Mouse (Mus musculus) adrenal gland, adult 2 months (tissue): ENCODE measurements at regions not wholly inside any gene's neighbourhood (a gene's known extent, or its start where the extent isn't known, plus 50 kb on each side); places are given as distances from the start of the nearest gene placed in this dataset.
A peak's percentile ranks its signal among the peaks of the same experiment; 100 is the strongest.

Experiments used
- DNase-seq: peaks from one replicate; pipeline ENCODE4 v3.0.0; 2021

GRCm38 (mm10) chr4:89446765-89447487, 136.1 kb upstream of the Cdkn2b start:
- peak; percentile 42 for DNase-seq

DNA sequence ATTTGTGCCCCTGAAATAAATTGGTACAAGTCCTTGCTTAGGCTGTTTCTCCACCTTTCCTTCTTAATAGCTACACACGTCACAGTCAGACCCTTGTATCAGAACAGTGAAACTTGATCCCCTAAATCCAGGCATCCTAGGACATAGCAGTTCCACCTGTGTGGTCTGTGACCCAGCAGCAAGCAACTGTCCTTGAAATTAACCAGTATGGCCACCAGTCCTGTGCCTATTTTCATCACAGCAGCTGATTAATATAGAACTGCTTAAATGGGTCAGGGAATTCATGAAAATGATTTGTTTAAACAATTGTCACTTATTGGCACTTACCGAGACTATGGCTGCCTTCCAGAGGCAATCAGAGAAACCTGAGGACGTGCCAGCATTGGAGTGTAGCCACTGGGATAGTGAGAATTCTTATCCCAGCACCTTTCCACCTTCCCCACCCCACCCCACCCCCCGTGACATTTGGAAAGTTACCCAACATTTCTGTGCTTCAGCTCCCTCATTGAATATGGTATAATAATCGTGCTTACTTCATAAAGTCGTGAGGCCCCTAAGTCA, 135.4 kb upstream of the Cdkn2b start:
- DNase-seq, result no peak

- no peak for DNase-seq
These were observed 134.6 kb upstream of the Cdkn2b start for GRCm38 (mm10) chr4:89445214-89446155.

DNA sequence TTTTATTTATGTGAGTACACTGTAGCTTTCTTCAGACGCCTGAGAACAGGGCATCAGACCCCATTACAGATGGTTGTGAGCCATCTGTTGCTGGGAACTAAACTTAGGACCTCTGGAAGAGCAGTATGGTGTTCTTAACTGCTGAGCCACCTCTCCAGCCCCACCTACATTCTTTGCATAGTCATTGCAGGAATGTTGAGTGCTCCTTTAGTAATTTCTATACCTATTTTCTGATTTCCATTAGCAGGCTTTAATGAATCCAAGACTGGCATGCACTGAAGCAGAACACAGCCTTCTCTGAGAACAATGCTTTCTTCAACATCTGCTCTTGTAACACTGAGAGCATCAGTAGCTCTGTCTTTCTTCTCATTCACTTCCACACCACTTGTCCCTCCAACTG, 131.7 kb upstream of the Cdkn2b start:
- no peak for DNase-seq

GRCm38 (mm10) chr4:89440821-89441220, 130.0 kb upstream of the Cdkn2b start:
- no peak for DNase-seq

DNA sequence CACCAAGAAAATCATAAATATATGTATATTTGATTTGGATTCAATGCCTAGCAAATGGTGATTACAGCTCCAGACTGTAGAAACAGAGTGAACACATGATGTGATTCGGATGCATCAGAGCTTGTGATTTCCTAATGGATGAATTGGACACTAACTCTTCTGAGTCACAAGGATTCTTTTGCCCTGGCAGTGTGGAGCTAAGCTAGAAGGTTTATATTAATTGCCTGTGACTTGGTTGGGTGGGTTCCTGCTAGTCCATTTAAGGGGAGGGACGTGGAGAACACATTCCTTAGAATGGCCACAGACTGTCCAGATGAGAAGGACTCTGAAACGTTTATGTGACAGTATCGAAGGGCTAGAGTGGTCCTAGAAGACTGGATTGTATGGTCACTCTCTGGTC, 129.5 kb upstream of the Cdkn2b start:
- DNase-seq, result peak; percentile 19

DNA sequence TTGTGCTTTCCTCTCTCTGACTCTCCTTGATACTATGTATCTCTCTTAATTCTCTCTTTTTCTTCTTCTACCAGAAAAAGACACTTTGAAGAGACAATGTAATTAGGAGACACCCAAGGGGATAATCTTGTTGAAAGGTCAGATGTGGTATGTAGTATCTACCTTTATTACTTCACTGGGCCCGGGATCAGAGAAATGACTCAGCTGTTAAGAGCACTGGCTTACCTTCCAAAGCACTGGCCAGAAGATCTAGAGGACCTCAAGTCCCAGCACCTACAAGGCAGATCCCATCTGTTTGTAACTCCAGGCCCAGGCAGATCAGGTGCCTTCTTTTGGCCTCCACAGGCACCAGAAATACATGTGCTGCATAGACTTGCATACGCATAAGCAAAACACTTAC, 127.8 kb upstream of the Cdkn2b start:
- DNase-seq, result no peak

DNA sequence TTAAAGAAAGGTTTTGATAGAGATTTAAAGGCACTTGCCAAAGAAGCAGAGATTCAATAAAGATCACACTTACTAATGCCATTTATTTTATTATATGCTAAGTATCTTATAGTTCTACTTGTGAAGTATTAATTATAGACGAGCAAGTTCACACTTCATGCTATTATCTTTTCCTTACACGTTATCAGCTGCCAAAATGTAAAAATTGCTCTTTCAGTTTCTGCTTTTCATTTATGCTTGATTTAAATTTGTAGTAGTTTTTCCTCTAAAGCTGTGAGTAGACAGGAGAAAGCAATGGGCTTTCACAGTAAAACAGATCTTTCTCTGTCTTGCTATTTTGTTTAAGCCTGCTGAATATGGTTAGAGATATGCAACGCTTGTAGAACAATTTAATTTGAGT, 125.9 kb upstream of the Cdkn2b start:
- no peak for DNase-seq

- no peak for DNase-seq
These were observed 123.3 kb upstream of the Cdkn2b start for GRCm38 (mm10) chr4:89434152-89434551.

GRCm38 (mm10) chr4:89433528-89433927, 122.7 kb upstream of the Cdkn2b start:
- no peak for DNase-seq

GRCm38 (mm10) chr4:89431520-89431919, 120.7 kb upstream of the Cdkn2b start:
- no peak for DNase-seq

GRCm38 (mm10) chr4:89428465-89428864, 117.6 kb upstream of the Cdkn2b start:
- no peak for DNase-seq

- DNase-seq, result peak; percentile 86
These were observed 116.8 kb upstream of the Cdkn2b start for GRCm38 (mm10) chr4:89427345-89428293.

DNA sequence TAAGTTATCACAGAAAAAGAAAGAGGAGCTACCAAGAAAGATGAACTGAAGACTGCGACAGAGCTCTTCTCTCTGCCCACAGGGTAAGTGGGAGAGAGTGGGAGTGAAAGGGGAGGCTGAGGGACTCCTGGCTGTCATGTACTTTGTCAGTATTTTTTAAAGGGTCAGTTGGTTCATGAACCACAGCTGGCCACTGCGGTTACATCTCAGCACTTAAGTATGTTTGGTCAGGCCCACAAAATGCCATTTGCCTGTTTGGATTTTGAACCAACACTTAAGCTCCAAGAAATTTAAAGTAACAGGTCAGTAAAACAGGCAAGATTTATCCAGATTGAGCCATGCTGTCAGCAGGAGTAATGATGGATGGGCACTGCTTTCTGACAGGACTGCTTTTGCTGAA, 115.1 kb upstream of the Cdkn2b start:
- no peak for DNase-seq

DNA sequence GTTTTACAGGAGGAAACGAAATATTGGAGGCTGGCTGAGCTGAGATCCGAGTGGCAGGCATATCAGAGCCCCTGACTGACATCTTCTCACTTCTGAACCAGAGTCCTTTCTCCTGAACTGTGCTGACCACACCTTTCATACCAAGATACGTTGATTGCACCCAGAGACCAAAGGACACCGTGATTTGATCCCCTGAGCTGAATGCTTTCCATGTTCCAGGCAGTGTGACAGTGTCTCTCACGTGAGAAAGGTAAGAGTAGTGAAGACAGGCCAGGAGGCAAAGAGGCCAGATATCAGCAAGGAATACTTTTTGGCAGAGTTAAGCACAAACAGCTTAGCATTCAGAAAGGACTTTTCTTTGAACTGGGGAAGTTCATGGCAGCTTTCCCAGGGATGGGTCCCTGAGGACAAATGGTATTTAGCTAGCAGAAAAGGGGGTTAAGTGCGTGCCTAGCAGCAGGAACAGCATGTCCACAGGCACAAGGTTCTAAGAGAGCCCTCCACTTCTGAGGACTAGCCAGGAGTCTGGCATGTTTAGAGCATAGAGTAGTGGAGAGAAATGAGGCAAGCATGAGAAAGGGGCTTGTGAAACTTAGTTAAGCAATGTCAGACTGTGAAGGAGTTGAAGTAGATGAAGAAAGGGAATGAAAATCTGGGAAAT, 111.0 kb upstream of the Cdkn2b start:
- DNase-seq, result peak; percentile 64

GRCm38 (mm10) chr4:89420868-89421267, 110.0 kb upstream of the Cdkn2b start:
- DNase-seq, result no peak

GRCm38 (mm10) chr4:89419507-89419906, 108.7 kb upstream of the Cdkn2b start:
- DNase-seq, result no peak

- no peak for DNase-seq
These were observed 94.9 kb upstream of the Cdkn2b start for GRCm38 (mm10) chr4:89405624-89406167.

DNA sequence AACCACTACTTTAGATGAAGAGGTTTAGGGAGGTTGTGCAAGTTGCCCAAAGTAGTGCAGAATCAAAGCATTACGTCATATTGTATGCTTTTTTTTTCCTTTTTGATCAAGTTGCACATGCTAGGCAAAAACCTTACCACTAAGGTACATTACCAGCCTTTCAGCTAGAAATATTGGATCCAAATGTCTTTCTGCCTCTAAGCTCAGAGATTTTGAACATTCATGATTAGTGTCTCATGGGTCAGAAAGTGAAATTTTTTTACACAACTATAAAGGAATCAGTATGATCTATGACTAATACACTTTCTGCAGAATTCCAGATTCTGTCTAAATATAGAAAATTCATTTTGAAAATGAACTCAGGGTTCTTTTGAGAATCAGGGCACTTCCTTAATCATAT, 92.3 kb upstream of the Cdkn2b start:
- DNase-seq, result no peak

DNA sequence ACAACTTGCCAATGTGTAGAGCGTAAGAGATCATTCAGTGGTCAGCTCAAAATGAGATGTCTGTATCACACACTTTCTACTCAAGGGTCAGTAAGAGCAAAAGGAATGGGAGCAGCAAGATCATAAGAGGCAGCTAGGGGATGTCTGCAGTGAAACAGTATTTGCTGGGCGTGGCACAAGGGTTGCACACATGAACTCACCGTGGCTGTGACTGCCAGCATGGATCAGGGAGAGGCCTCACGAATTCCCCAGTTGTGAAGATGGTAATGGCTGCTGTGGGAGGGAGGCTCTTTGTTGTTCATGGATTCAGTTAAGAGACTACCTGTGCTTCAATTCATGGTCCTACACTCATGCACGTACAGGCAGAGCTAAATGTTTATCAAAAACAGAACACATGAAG, 91.5 kb upstream of the Cdkn2b start:
- DNase-seq, result no peak

GRCm38 (mm10) chr4:89401696-89402095, 90.9 kb upstream of the Cdkn2b start:
- no peak for DNase-seq
